In genomic region chr11:116445596-116446307, GRCm38 (mm10) we compare ENCODE assay signal across 8 mouse cellular contexts. TPM values are rescaled to one million over a fixed set of nuclear protein-coding genes. Genes with fewer than 3 reads are reported as not detected.
A peak's percentile ranks its signal among the peaks of the same experiment; 100 is the strongest.
DNase-seq lines count a peak whose midpoint lies in the region; ATAC-seq lines count a peak whose summit lies in the region.

No protein-coding gene starts in this region.

- peaks cover 7% of the 10 kb centered on the region for H3K27me3 ChIP-seq in forebrain, embryonic 11.5 days (ENCODE audit: control insufficient read depth, insufficient read depth, low read length)
- H3K27me3 ChIP-seq in heart, embryonic 16.5 days (ENCODE audit: control insufficient read depth, insufficient read depth, low read length): peaks cover 13% of the 10 kb centered on the region
- peaks cover 27% of the 10 kb centered on the region for H3K27me3 ChIP-seq in liver, embryonic 13.5 days
- H3K27me3 ChIP-seq in neural tube, embryonic 11.5 days (ENCODE audit: control insufficient read depth, insufficient read depth, low read length): peaks cover 11% of the 10 kb centered on the region
- H3K27me3 ChIP-seq in stomach, embryonic 16.5 days (ENCODE audit: control insufficient read depth, insufficient read depth, low read length): peaks cover 6% of the 10 kb centered on the region

- no peak overlapping the region for H3K4me3 ChIP-seq in forebrain, embryonic 11.5 days (ENCODE audit: low read depth, low read length)
- H3K4me3 ChIP-seq in heart, embryonic 16.5 days (ENCODE audit: low read length): no peak overlapping the region
- no peak overlapping the region for H3K4me3 ChIP-seq in liver, embryonic 13.5 days (replicated peaks)
- H3K4me3 ChIP-seq in neural tube, embryonic 11.5 days (ENCODE audit: low read depth, low read length): no peak overlapping the region
- H3K4me3 ChIP-seq in stomach, embryonic 16.5 days (replicated peaks; ENCODE audit: low read length): no peak overlapping the region

- peak; percentile 30 for ATAC-seq in forebrain, embryonic 11.5 days (replicated peaks; ENCODE audit: low FRiP score)
- peak; percentile 66; the same call in 1 of the 2 replicates for ATAC-seq in heart, embryonic 16.5 days (replicated peaks; ENCODE audit: extremely low read depth, insufficient read depth, low FRiP score)
- peak; percentile 56 for ATAC-seq in liver, embryonic 13.5 days (ENCODE audit: low read depth)
- peak; percentile 27 for ATAC-seq in neural tube, embryonic 11.5 days (ENCODE audit: insufficient read depth, low FRiP score, low TSS enrichment)
- ATAC-seq in stomach, embryonic 16.5 days (ENCODE audit: insufficient read depth, low FRiP score): peak; percentile 73

- 0 out of 2 replicates have a peak, but pooled peaks cover 1% of the 10 kb centered on the region for H3K4me1 ChIP-seq in forebrain, embryonic 11.5 days (replicated peaks; ENCODE audit: control insufficient read depth, insufficient read depth, low read length)
- H3K4me1 ChIP-seq in heart, embryonic 16.5 days (ENCODE audit: control insufficient read depth, insufficient read depth, low read length): peaks cover 5% of the 10 kb centered on the region
- peaks cover 14% of the 10 kb centered on the region for H3K4me1 ChIP-seq in liver, embryonic 13.5 days (replicated peaks)
- no peaks in the 10 kb centered on the region for H3K4me1 ChIP-seq in neural tube, embryonic 11.5 days (ENCODE audit: control insufficient read depth, insufficient read depth, low read length)
- peaks cover 6% of the 10 kb centered on the region for H3K4me1 ChIP-seq in stomach, embryonic 16.5 days (ENCODE audit: control insufficient read depth, insufficient read depth, low read length)

- H3K9ac ChIP-seq in forebrain, embryonic 11.5 days (ENCODE audit: low read length): no peak overlapping the region
- H3K9ac ChIP-seq in heart, embryonic 16.5 days (ENCODE audit: low read length): no peak overlapping the region
- no peak overlapping the region for H3K9ac ChIP-seq in liver, embryonic 13.5 days
- H3K9ac ChIP-seq in neural tube, embryonic 11.5 days (ENCODE audit: low read length): no peak overlapping the region
- peak overlapping the region; percentile 54 for H3K9ac ChIP-seq in stomach, embryonic 16.5 days (ENCODE audit: low read length)

- 32% methylated on average over 16 of the region's 16 CpGs for WGBS in forebrain, embryonic 11.5 days
- WGBS in heart, embryonic 16.5 days: 27% methylated on average over 16 of the region's 16 CpGs
- WGBS in liver, embryonic 13.5 days (ENCODE audit: insufficient replicate concordance): 40% methylated on average over 16 of the region's 16 CpGs
- 35% methylated on average over 16 of the region's 16 CpGs for WGBS in neural tube, embryonic 11.5 days
- WGBS in stomach, embryonic 16.5 days: 25% methylated on average over 16 of the region's 16 CpGs

- H3K27ac ChIP-seq in forebrain, embryonic 11.5 days (ENCODE audit: low read depth, low read length): no peak overlapping the region
- H3K27ac ChIP-seq in heart, embryonic 16.5 days (ENCODE audit: low read length): no peak overlapping the region
- no peak overlapping the region for H3K27ac ChIP-seq in liver, embryonic 13.5 days
- H3K27ac ChIP-seq in neural tube, embryonic 11.5 days (ENCODE audit: low read depth, low read length): no peak overlapping the region
- H3K27ac ChIP-seq in stomach, embryonic 16.5 days (ENCODE audit: low read length): no peak overlapping the region

- no peaks in the 10 kb centered on the region for H3K9me3 ChIP-seq in forebrain, embryonic 11.5 days (ENCODE audit: control insufficient read depth, low read length)
- peaks cover 11% of the 10 kb centered on the region; the same call in 1 of the 2 replicates for H3K9me3 ChIP-seq in heart, embryonic 16.5 days (replicated peaks; ENCODE audit: control insufficient read depth, low read length)
- H3K9me3 ChIP-seq in liver, embryonic 13.5 days (replicated peaks): peaks cover 6% of the 10 kb centered on the region; the same call in 1 of the 2 replicates
- no peaks in the 10 kb centered on the region for H3K9me3 ChIP-seq in neural tube, embryonic 11.5 days (ENCODE audit: control insufficient read depth, low read length)
- no peaks in the 10 kb centered on the region for H3K9me3 ChIP-seq in stomach, embryonic 16.5 days (replicated peaks; ENCODE audit: control insufficient read depth, low read length)

- no peaks in the 10 kb centered on the region for H3K36me3 ChIP-seq in forebrain, embryonic 11.5 days (ENCODE audit: control insufficient read depth, insufficient read depth, low read length)
- no peaks in the 10 kb centered on the region for H3K36me3 ChIP-seq in heart, embryonic 16.5 days (ENCODE audit: control insufficient read depth, insufficient read depth)
- H3K36me3 ChIP-seq in liver, embryonic 13.5 days: no peaks in the 10 kb centered on the region
- no peaks in the 10 kb centered on the region for H3K36me3 ChIP-seq in neural tube, embryonic 11.5 days (ENCODE audit: control insufficient read depth, insufficient read depth, low read length)
- H3K36me3 ChIP-seq in stomach, embryonic 16.5 days (ENCODE audit: control insufficient read depth, insufficient read depth, low read length): no peaks in the 10 kb centered on the region

- no peak overlapping the region for H3K4me2 ChIP-seq in forebrain, embryonic 11.5 days (ENCODE audit: low read depth, low read length, severe bottlenecking)
- peak overlapping the region; percentile 16; the same call in 1 of the 2 replicates for H3K4me2 ChIP-seq in heart, embryonic 16.5 days (ENCODE audit: low read depth, low read length)
- H3K4me2 ChIP-seq in liver, embryonic 13.5 days: no peak overlapping the region
- H3K4me2 ChIP-seq in neural tube, embryonic 11.5 days (ENCODE audit: low read depth): no peak overlapping the region
- peak overlapping the region; percentile 50 for H3K4me2 ChIP-seq in stomach, embryonic 16.5 days (ENCODE audit: low read depth, low read length)

- peak; percentile 85 for DNase-seq in CD4-positive helper T cell, adult 2 months (ENCODE audit: low read depth, low spot score)
- peak; percentile 80 for DNase-seq in c-Kit-negative CD71-positive TER-119-positive erythroid progenitor cells, embryonic 14.5 days (ENCODE audit: low read depth, low spot score)
- DNase-seq in forebrain, embryonic 11.5 days (ENCODE audit: low spot score): peak; percentile 97
- DNase-seq in kidney, postnatal 25 days: peak; percentile 93 to 97
- peak; percentile 78 for DNase-seq in liver, embryonic 13.5 days
- DNase-seq in neural tube, embryonic 11.5 days (ENCODE audit: low spot score): peak; percentile 88

RNA-seq across cellular contexts. Expression of gene Ubald2, which starts 11.9 kb away (rescaled TPM):
- polyA plus RNA-seq in forebrain, embryonic 11.5 days (2014; fragmentation: Nextera tagmentation; extraction: Ambion mirVana): 80.2 and 83.7 TPM in 2 replicates
- polyA plus RNA-seq in heart, embryonic 16.5 days (2015; fragmentation: Nextera tagmentation; extraction: Ambion mirVana): 29.2 and 35.4 TPM in 2 replicates
- 28.2 and 33.0 TPM in 2 replicates for polyA plus RNA-seq in liver, embryonic 13.5 days (2015; fragmentation: Nextera tagmentation; extraction: Ambion mirVana)
- polyA plus RNA-seq in neural tube, embryonic 11.5 days (2014; fragmentation: Nextera tagmentation; extraction: Ambion mirVana): 90.3 and 92.4 TPM in 2 replicates
- 30.2 and 34.8 TPM in 2 replicates for polyA plus RNA-seq in stomach, embryonic 16.5 days (2015; fragmentation: Nextera tagmentation; extraction: Ambion mirVana)

RNA-seq across cellular contexts. Expression of gene Qrich2, which starts 20.3 kb away (rescaled TPM):
- polyA plus RNA-seq in forebrain, embryonic 11.5 days (2014; fragmentation: Nextera tagmentation; extraction: Ambion mirVana): not detected in 2 replicates
- 0.07 TPM in 1 of 2 replicates, not detected in the other for polyA plus RNA-seq in heart, embryonic 16.5 days (2015; fragmentation: Nextera tagmentation; extraction: Ambion mirVana)
- not detected in 2 replicates for polyA plus RNA-seq in liver, embryonic 13.5 days (2015; fragmentation: Nextera tagmentation; extraction: Ambion mirVana)
- polyA plus RNA-seq in neural tube, embryonic 11.5 days (2014; fragmentation: Nextera tagmentation; extraction: Ambion mirVana): 0.40 TPM in 1 of 2 replicates, not detected in the other
- polyA plus RNA-seq in stomach, embryonic 16.5 days (2015; fragmentation: Nextera tagmentation; extraction: Ambion mirVana): 0.20 and 0.53 TPM in 2 replicates

RNA-seq across cellular contexts. Expression of gene Rnf157, which starts 32.9 kb away (rescaled TPM):
- polyA plus RNA-seq in forebrain, embryonic 11.5 days (2014; fragmentation: Nextera tagmentation; extraction: Ambion mirVana): 25.0 and 26.1 TPM in 2 replicates
- 7.8 and 11.6 TPM in 2 replicates for polyA plus RNA-seq in heart, embryonic 16.5 days (2015; fragmentation: Nextera tagmentation; extraction: Ambion mirVana)
- polyA plus RNA-seq in liver, embryonic 13.5 days (2015; fragmentation: Nextera tagmentation; extraction: Ambion mirVana): 1.1 and 1.4 TPM in 2 replicates
- 31.1 and 34.6 TPM in 2 replicates for polyA plus RNA-seq in neural tube, embryonic 11.5 days (2014; fragmentation: Nextera tagmentation; extraction: Ambion mirVana)
- 5.2 TPM in 2 replicates for polyA plus RNA-seq in stomach, embryonic 16.5 days (2015; fragmentation: Nextera tagmentation; extraction: Ambion mirVana)

RNA-seq across cellular contexts. Expression of gene Prpsap1, which starts 48.2 kb away (rescaled TPM):
- polyA plus RNA-seq in forebrain, embryonic 11.5 days (2014; fragmentation: Nextera tagmentation; extraction: Ambion mirVana): 188 and 195 TPM in 2 replicates
- 98.6 and 99.1 TPM in 2 replicates for polyA plus RNA-seq in heart, embryonic 16.5 days (2015; fragmentation: Nextera tagmentation; extraction: Ambion mirVana)
- 59.3 and 62.7 TPM in 2 replicates for polyA plus RNA-seq in liver, embryonic 13.5 days (2015; fragmentation: Nextera tagmentation; extraction: Ambion mirVana)
- 212 and 222 TPM in 2 replicates for polyA plus RNA-seq in neural tube, embryonic 11.5 days (2014; fragmentation: Nextera tagmentation; extraction: Ambion mirVana)
- polyA plus RNA-seq in stomach, embryonic 16.5 days (2015; fragmentation: Nextera tagmentation; extraction: Ambion mirVana): 190 and 195 TPM in 2 replicates

Comparison
In these comparisons a context has a peak if more than half of its experiments do, and no peak if none do; other contexts are left out.
1. H3K4me2 ChIP-seq: peak in heart, embryonic 16.5 days (single experiment) and stomach, embryonic 16.5 days (single experiment); none in forebrain, embryonic 11.5 days (single experiment), liver, embryonic 13.5 days (single experiment) and neural tube, embryonic 11.5 days (single experiment).
2. Peak in every context shown above with its lines, with median percentiles within 50 percentile points of each other: DNase-seq and ATAC-seq.